Mouse (Mus musculus): ENCODE results near the gene Ppp1r13b. TPM values are rescaled to one million over a fixed set of nuclear protein-coding genes. Genes with fewer than 3 reads are reported as not detected.

The Ppp1r13b gene
- polyA plus RNA-seq, 1 experiment from 2014 or later, result 18.9 TPM

- 40% methylated on average over 2 of the region's 2 CpGs for WGBS
- Histone ChIP-seq H3K9ac (ENCODE audit: low read length) (no peak overlapping the region), H3K4me1 (replicated peaks; ENCODE audit: control insufficient read depth, insufficient read depth) (peaks cover 24% of the 10 kb centered on the region), H3K36me3 (ENCODE audit: control insufficient read depth, insufficient read depth, low read length) (no peaks in the 10 kb centered on the region), H3K4me2 (replicated peaks; ENCODE audit: low read depth) (no peak overlapping the region; the same call in 1 of the 2 replicates), H3K9me3 (ENCODE audit: control insufficient read depth, low read length) (no peaks in the 10 kb centered on the region), H3K27me3 (ENCODE audit: control insufficient read depth, insufficient read depth, low read length) (no peaks in the 10 kb centered on the region), H3K27ac (replicated peaks) (peak overlapping the region; percentile 56), H3K4me3 (ENCODE audit: low read depth, low read length) (peak overlapping the region; percentile 0; the same call in 1 of the 2 replicates)
- DNase-seq (ENCODE audit: low spot score) (no peak), ATAC-seq (ENCODE audit: low FRiP score, low TSS enrichment) (no peak)
- TF ChIP-seq EP300 (optimal IDR thresholded peaks at IDR 0.05), result no peak
- no peak for TF ChIP-seq CTCF (IDR thresholded peaks at IDR 0.05; ENCODE audit: low read depth)
These were observed 26.1 kb upstream of the Ppp1r13b start for GRCm38 (mm10) chr12:111933971-111934370.

GRCm38 (mm10) chr12:111933032-111933704 lies 25.3 kb upstream of the Ppp1r13b start:
- WGBS, result 44% methylated on average over 11 of the region's 11 CpGs
- TF ChIP-seq CTCF (IDR thresholded peaks at IDR 0.05; ENCODE audit: low read depth) (peak; percentile 38), EP300 (optimal IDR thresholded peaks at IDR 0.05) (no peak)
- Histone ChIP-seq H3K4me2 (replicated peaks; ENCODE audit: low read depth) (no peak overlapping the region; the same call in none of the 2 replicates), H3K9ac (ENCODE audit: low read length) (no peak overlapping the region), H3K9me3 (ENCODE audit: control insufficient read depth, low read length) (no peaks in the 10 kb centered on the region), H3K4me3 (ENCODE audit: low read depth, low read length) (0 out of 2 replicates have a peak overlapping the region, but pooled peaks have one; percentile 0), H3K36me3 (ENCODE audit: control insufficient read depth, insufficient read depth, low read length) (no peaks in the 10 kb centered on the region), H3K4me1 (replicated peaks; ENCODE audit: control insufficient read depth, insufficient read depth) (peaks cover 18% of the 10 kb centered on the region), H3K27me3 (ENCODE audit: control insufficient read depth, insufficient read depth, low read length) (no peaks in the 10 kb centered on the region), H3K27ac (replicated peaks) (peak overlapping the region; percentile 56)
- ATAC-seq (ENCODE audit: low FRiP score, low TSS enrichment) (peak; percentile 78), DNase-seq (ENCODE audit: low spot score) (peak; percentile 89)

GRCm38 (mm10) chr12:111932513-111932912 lies 24.6 kb upstream of the Ppp1r13b start:
- no peak overlapping the region; the same call in 1 of the 2 replicates for H3K4me2 ChIP-seq (replicated peaks; ENCODE audit: low read depth)
- no peak overlapping the region for H3K9ac ChIP-seq (ENCODE audit: low read length)
- H3K27me3 ChIP-seq (ENCODE audit: control insufficient read depth, insufficient read depth, low read length), result no peaks in the 10 kb centered on the region
- no peak overlapping the region for H3K4me3 ChIP-seq (ENCODE audit: low read depth, low read length)
- H3K4me1 ChIP-seq (replicated peaks; ENCODE audit: control insufficient read depth, insufficient read depth), result peaks cover 14% of the 10 kb centered on the region
- TF ChIP-seq EP300 (optimal IDR thresholded peaks at IDR 0.05) (no peak), CTCF (IDR thresholded peaks at IDR 0.05; ENCODE audit: low read depth) (no peak)
- peak overlapping the region; percentile 56 for H3K27ac ChIP-seq (replicated peaks)
- 67% methylated on average over 3 of the region's 3 CpGs for WGBS
- ATAC-seq (ENCODE audit: low FRiP score, low TSS enrichment) (no peak), DNase-seq (ENCODE audit: low spot score) (no peak)
- H3K9me3 ChIP-seq (ENCODE audit: control insufficient read depth, low read length), result no peaks in the 10 kb centered on the region
- H3K36me3 ChIP-seq (ENCODE audit: control insufficient read depth, insufficient read depth, low read length), result no peaks in the 10 kb centered on the region

- ATAC-seq (ENCODE audit: low FRiP score, low TSS enrichment) (no peak), DNase-seq (ENCODE audit: low spot score) (no peak)
- TF ChIP-seq CTCF (IDR thresholded peaks at IDR 0.05; ENCODE audit: low read depth) (no peak), EP300 (optimal IDR thresholded peaks at IDR 0.05) (no peak)
- Histone ChIP-seq H3K27me3 (ENCODE audit: control insufficient read depth, insufficient read depth, low read length) (no peaks in the 10 kb centered on the region), H3K9me3 (ENCODE audit: control insufficient read depth, low read length) (no peaks in the 10 kb centered on the region), H3K27ac (replicated peaks) (no peak overlapping the region), H3K9ac (ENCODE audit: low read length) (no peak overlapping the region), H3K36me3 (ENCODE audit: control insufficient read depth, insufficient read depth, low read length) (no peaks in the 10 kb centered on the region), H3K4me3 (ENCODE audit: low read depth, low read length) (no peak overlapping the region), H3K4me1 (replicated peaks; ENCODE audit: control insufficient read depth, insufficient read depth) (peaks cover 6% of the 10 kb centered on the region), H3K4me2 (replicated peaks; ENCODE audit: low read depth) (no peak overlapping the region)
- 82% methylated on average over 8 of the region's 9 CpGs for WGBS
These were observed 23.6 kb upstream of the Ppp1r13b start for GRCm38 (mm10) chr12:111931411-111932025.

- ATAC-seq (ENCODE audit: low FRiP score, low TSS enrichment), result no peak; the same call in 1 of the 2 replicates
These were observed 20.6 kb upstream of the Ppp1r13b start for GRCm38 (mm10) chr12:111928411-111928966.

More at GRCm38 (mm10) chr12:111928411-111928966, 20.6 kb upstream of the Ppp1r13b start:
- no peak for TF ChIP-seq EP300 (optimal IDR thresholded peaks at IDR 0.05)
- no peak for TF ChIP-seq CTCF (IDR thresholded peaks at IDR 0.05; ENCODE audit: low read depth)
- Histone ChIP-seq H3K4me3 (ENCODE audit: low read depth, low read length) (no peak overlapping the region), H3K9ac (ENCODE audit: low read length) (no peak overlapping the region), H3K36me3 (ENCODE audit: control insufficient read depth, insufficient read depth, low read length) (no peaks in the 10 kb centered on the region), H3K27me3 (ENCODE audit: control insufficient read depth, insufficient read depth, low read length) (no peaks in the 10 kb centered on the region), H3K4me2 (replicated peaks; ENCODE audit: low read depth) (no peak overlapping the region), H3K27ac (replicated peaks) (no peak overlapping the region), H3K9me3 (ENCODE audit: control insufficient read depth, low read length) (no peaks in the 10 kb centered on the region), H3K4me1 (replicated peaks; ENCODE audit: control insufficient read depth, insufficient read depth) (0 out of 2 replicates have a peak, but pooled peaks cover 5% of the 10 kb centered on the region)
- 68% methylated on average over 18 of the region's 18 CpGs for WGBS
- DNase-seq (ENCODE audit: low spot score), result no peak
